Mouse (Mus musculus) C2C12 (cell line): Measurements from ENCODE around the gene Pou2f1.

ENCODE experiments used
- CEBPB ChIP-seq: IDR thresholded peaks from one replicate; pipeline ENCODE4 v1.6.1; 2011; ENCODE audit warnings: low read depth, mild to moderate bottlenecking, control low read depth, moderate library complexity
- CTCF ChIP-seq: IDR thresholded peaks from one replicate; pipeline ENCODE4 v1.5.1; 2011; ENCODE audit not compliant: control insufficient read depth, insufficient read depth, insufficient read length
- FOSL1 ChIP-seq: IDR thresholded peaks from one replicate; pipeline ENCODE4 v1.8.0; 2011; ENCODE audit warnings: mild to moderate bottlenecking, low read length; ENCODE audit not compliant: poor library complexity, insufficient read depth, severe bottlenecking
- MAX ChIP-seq: IDR thresholded peaks from one replicate; pipeline ENCODE4 v1.6.1; 2011; ENCODE audit warnings: mild to moderate bottlenecking, control low read depth
- MYOD1 ChIP-seq: IDR thresholded peaks from one replicate; pipeline ENCODE4 v1.6.1; 2011; ENCODE audit warnings: low read depth; ENCODE audit not compliant: control insufficient read depth, insufficient read length
- MYOG ChIP-seq: IDR thresholded peaks from one replicate; pipeline ENCODE4 v1.6.1; 2011; ENCODE audit not compliant: control insufficient read depth, insufficient read length; ENCODE audit errors: extremely low read depth
- USF1 ChIP-seq: IDR thresholded peaks from one replicate; pipeline ENCODE4 v1.6.1; 2011; ENCODE audit warnings: low read depth, mild to moderate bottlenecking, control low read depth, moderate library complexity

- TF ChIP-seq CEBPB, result no peak
- no peak for TF ChIP-seq CTCF
- TF ChIP-seq USF1, result no peak
- TF ChIP-seq FOSL1, result no peak
- TF ChIP-seq MAX, result no peak
- TF ChIP-seq MYOD1, result no peak
- TF ChIP-seq MYOG, result no peak
Measured at GRCm38 (mm10) chr1:165932842-165933241, 69.6 kb downstream of the Pou2f1 start.
